Mouse (Mus musculus) lung, postnatal 14 days (tissue): ENCODE measurements around the gene Dnajb4.

Experiments used
- DNase-seq: peaks from one replicate; pipeline ENCODE4 v3.0.0; 2021

Dnajb4 gene

GRCm38 (mm10) chr3:152209967-152210634 is at the start of gene Dnajb4, which contains the start of gene Fubp1:
Gene Dnajb4 (minus strand): TSS chr3:152210302.
Gene Fubp1 (plus strand): TSS chr3:152210422.
- peak; percentile 100 for DNase-seq

GRCm38 (mm10) chr3:152259409-152259808 is 49.3 kb upstream of the Dnajb4 start:
- peak; percentile 83 for DNase-seq

- DNase-seq = no peak
These were observed 47.4 kb upstream of the Dnajb4 start for GRCm38 (mm10) chr3:152257528-152257927.

- no peak for DNase-seq
These were observed 40.4 kb upstream of the Dnajb4 start for GRCm38 (mm10) chr3:152250487-152250886.

GRCm38 (mm10) chr3:152247708-152248107 is 37.6 kb upstream of the Dnajb4 start:
- no peak for DNase-seq

- DNase-seq = no peak
These were observed 35.3 kb upstream of the Dnajb4 start for GRCm38 (mm10) chr3:152245273-152245910.

GRCm38 (mm10) chr3:152243304-152243703 is 33.2 kb upstream of the Dnajb4 start:
- DNase-seq = no peak

GRCm38 (mm10) chr3:152241098-152241497 is 31.0 kb upstream of the Dnajb4 start:
- DNase-seq = no peak

- no peak for DNase-seq
These were observed 29.5 kb upstream of the Dnajb4 start for GRCm38 (mm10) chr3:152239592-152239991.

GRCm38 (mm10) chr3:152238836-152239235 is 28.7 kb upstream of the Dnajb4 start:
- DNase-seq = no peak

GRCm38 (mm10) chr3:152235805-152236204 is 25.7 kb upstream of the Dnajb4 start:
- no peak for DNase-seq

GRCm38 (mm10) chr3:152235238-152235637 is 25.1 kb upstream of the Dnajb4 start:
- no peak for DNase-seq

GRCm38 (mm10) chr3:152231333-152232100 is 21.4 kb upstream of the Dnajb4 start:
- DNase-seq = no peak

GRCm38 (mm10) chr3:152229271-152229670 is 19.2 kb upstream of the Dnajb4 start:
- no peak for DNase-seq

- no peak for DNase-seq
These were observed 18.7 kb upstream of the Dnajb4 start for GRCm38 (mm10) chr3:152228843-152229242.

- no peak for DNase-seq
These were observed 15.8 kb upstream of the Dnajb4 start for GRCm38 (mm10) chr3:152225906-152226305.

- DNase-seq = no peak
These were observed 14.8 kb upstream of the Dnajb4 start for GRCm38 (mm10) chr3:152224918-152225317.

GRCm38 (mm10) chr3:152213416-152213815 is 3.3 kb upstream of the Dnajb4 start:
- DNase-seq = no peak

- DNase-seq = no peak
These were observed 1.7 kb upstream of the Dnajb4 start for GRCm38 (mm10) chr3:152211731-152212279.

- peak; percentile 63 for DNase-seq
These were observed 758 bp upstream of the Dnajb4 start for GRCm38 (mm10) chr3:152210728-152211391.

- DNase-seq = peak; percentile 51
These were observed 730 bp downstream of the Dnajb4 start for GRCm38 (mm10) chr3:152209177-152209966.
